Mouse (Mus musculus) limb, embryonic 13.5 days (tissue): Measurements from ENCODE around the gene Fbxl17. TPM values are rescaled to one million over a fixed set of nuclear protein-coding genes. Genes with fewer than 3 reads are reported as not detected.

Experiments
- ATAC-seq: fragments of 200-750 bp; cut with Nextera tagmentation; 2 replicates; pipeline ENCODE4 v1.8.0; 2017; ENCODE audit warnings: low read depth, moderate number of reproducible peaks, moderate TSS enrichment; ENCODE audit not compliant: low FRiP score
- H3K27ac ChIP-seq: fragments of 300-500 bp; sonication (generic); 2 replicates; pipeline ENCODE4 v1.5.1; 2015; ENCODE audit warnings: inconsistent platforms, mild to moderate bottlenecking, moderate library complexity
- H3K27me3 ChIP-seq: fragments of 300-500 bp; sonication (generic); 2 replicates; pipeline ENCODE4 v1.6.1; 2015; ENCODE audit warnings: mild to moderate bottlenecking, inconsistent platforms
- H3K36me3 ChIP-seq: fragments of 300-500 bp; sonication (generic); 2 replicates; pipeline ENCODE4 v1.6.1; 2015; ENCODE audit warnings: inconsistent platforms, mild to moderate bottlenecking, moderate library complexity
- H3K4me1 ChIP-seq: fragments of 300-500 bp; sonication (generic); 2 replicates; pipeline ENCODE4 v1.6.1; 2015; ENCODE audit warnings: inconsistent platforms
- H3K4me2 ChIP-seq: fragments of 300-500 bp; sonication (generic); replicated peaks from 2 replicates; pipeline ENCODE4 v1.6.1; 2015; ENCODE audit warnings: inconsistent platforms, mild to moderate bottlenecking, moderate library complexity
- H3K4me3 ChIP-seq: fragments of 300-500 bp; sonication (generic); 2 replicates; pipeline ENCODE4 v1.5.1; 2015; ENCODE audit warnings: moderate library complexity, mild to moderate bottlenecking, inconsistent platforms
- H3K9ac ChIP-seq: fragments of 300-500 bp; sonication (generic); 2 replicates; pipeline ENCODE4 v1.6.1; 2015; ENCODE audit warnings: mild to moderate bottlenecking, inconsistent platforms
- H3K9me3 ChIP-seq: fragments of 300-500 bp; sonication (generic); 2 replicates; pipeline ENCODE4 v1.6.1; 2016; ENCODE audit warnings: inconsistent platforms
- WGBS: fragments of 180-500 bp; shearing (Covaris S2); methylation state at CpG from one replicate; pipeline ENCODE4 v1.1.7; 2015; 5-methylcytosine and 5-hydroxymethylcytosine counted together
- polyA plus RNA-seq: library from polyadenylated mRNA; unstranded; fragments of >200 nt; fragmentation: Nextera tagmentation; extraction: Ambion mirVana; gene quantifications from 2 replicates; pipeline ENCODE4 v1.2.1, GENCODE M21; 2015

The Fbxl17 gene
- polyA plus RNA-seq, 1 experiment from 2014 or later: 8.1 TPM

- no peak overlapping the region for H3K9ac ChIP-seq
- H3K4me3 ChIP-seq: no peak overlapping the region
- no peaks in the 10 kb centered on the region for H3K9me3 ChIP-seq
- H3K4me2 ChIP-seq: no peak overlapping the region
- no peaks in the 10 kb centered on the region for H3K27me3 ChIP-seq
- H3K27ac ChIP-seq: no peak overlapping the region
- no peak for ATAC-seq
- 67% methylated on average over 15 of the region's 15 CpGs for WGBS
- H3K4me1 ChIP-seq: peaks cover 44% of the 10 kb centered on the region
- H3K36me3 ChIP-seq: no peaks in the 10 kb centered on the region
Observed at GRCm38 (mm10) chr17:63071134-63071923, 428.5 kb downstream of the Fbxl17 start.

GRCm38 (mm10) chr17:63070161-63070761 lies 429.6 kb downstream of the Fbxl17 start:
- Histone ChIP-seq H3K27me3 (no peaks in the 10 kb centered on the region), H3K9me3 (no peaks in the 10 kb centered on the region), H3K4me1 (peaks cover 33% of the 10 kb centered on the region), H3K36me3 (no peaks in the 10 kb centered on the region), H3K9ac (no peak overlapping the region), H3K4me2 (no peak overlapping the region), H3K27ac (no peak overlapping the region), H3K4me3 (no peak overlapping the region)
- 74% methylated on average over 5 of the region's 5 CpGs for whole genome bisulfite sequencing
- ATAC-seq: no peak

GRCm38 (mm10) chr17:63062785-63063184 lies 437.0 kb downstream of the Fbxl17 start:
- H3K9me3 ChIP-seq: no peaks in the 10 kb centered on the region
- WGBS: 62% methylated on average over 5 of the region's 5 CpGs
- H3K27ac ChIP-seq: no peak overlapping the region
- H3K4me2 ChIP-seq: no peak overlapping the region
- ATAC-seq: no peak
- no peak overlapping the region for H3K9ac ChIP-seq
- no peak overlapping the region for H3K4me3 ChIP-seq
- H3K36me3 ChIP-seq: no peaks in the 10 kb centered on the region
- H3K27me3 ChIP-seq: no peaks in the 10 kb centered on the region
- no peaks in the 10 kb centered on the region for H3K4me1 ChIP-seq

- H3K4me2 ChIP-seq: no peak overlapping the region
Observed at GRCm38 (mm10) chr17:63061786-63062185, 438.0 kb downstream of the Fbxl17 start.

GRCm38 (mm10) chr17:63060814-63061213 lies 439.0 kb downstream of the Fbxl17 start:
- no peak overlapping the region for H3K4me2 ChIP-seq
- no peak overlapping the region for H3K27ac ChIP-seq
- no peak overlapping the region for H3K4me3 ChIP-seq
- H3K4me1 ChIP-seq: no peaks in the 10 kb centered on the region
- no peaks in the 10 kb centered on the region for H3K36me3 ChIP-seq
- H3K9ac ChIP-seq: no peak overlapping the region
- WGBS: 70% methylated on average over 3 of the region's 3 CpGs
- no peak for ATAC-seq
- H3K27me3 ChIP-seq: no peaks in the 10 kb centered on the region
- no peaks in the 10 kb centered on the region for H3K9me3 ChIP-seq

More at GRCm38 (mm10) chr17:63061786-63062185, 438.0 kb downstream of the Fbxl17 start:
- Histone ChIP-seq H3K36me3 (no peaks in the 10 kb centered on the region), H3K9ac (no peak overlapping the region), H3K27ac (no peak overlapping the region), H3K9me3 (no peaks in the 10 kb centered on the region), H3K4me1 (no peaks in the 10 kb centered on the region), H3K27me3 (no peaks in the 10 kb centered on the region), H3K4me3 (no peak overlapping the region)
- ATAC-seq: no peak
- WGBS: 88% methylated on average over 3 of the region's 3 CpGs

- Histone ChIP-seq H3K36me3 (no peaks in the 10 kb centered on the region), H3K27ac (no peak overlapping the region), H3K9me3 (no peaks in the 10 kb centered on the region), H3K27me3 (no peaks in the 10 kb centered on the region), H3K9ac (no peak overlapping the region), H3K4me2 (no peak overlapping the region), H3K4me3 (no peak overlapping the region), H3K4me1 (no peaks in the 10 kb centered on the region)
- no peak for ATAC-seq
- WGBS: 79% methylated on average over 15 of the region's 15 CpGs
Observed at GRCm38 (mm10) chr17:63057740-63058388, 442.0 kb downstream of the Fbxl17 start.

- Histone ChIP-seq H3K4me1 (no peaks in the 10 kb centered on the region), H3K4me2 (no peak overlapping the region), H3K36me3 (no peaks in the 10 kb centered on the region; the same call in 1 of the 2 replicates), H3K27ac (no peak overlapping the region), H3K4me3 (no peak overlapping the region), H3K27me3 (no peaks in the 10 kb centered on the region), H3K9me3 (no peaks in the 10 kb centered on the region), H3K9ac (no peak overlapping the region)
- no peak for ATAC-seq
- 89% methylated on average over 3 of the region's 3 CpGs for WGBS
Observed at GRCm38 (mm10) chr17:63056976-63057375, 442.8 kb downstream of the Fbxl17 start.

GRCm38 (mm10) chr17:63053311-63053710 lies 446.5 kb downstream of the Fbxl17 start:
- Histone ChIP-seq H3K9me3 (no peaks in the 10 kb centered on the region), H3K36me3 (no peaks in the 10 kb centered on the region; the same call in 1 of the 2 replicates), H3K27ac (no peak overlapping the region), H3K4me3 (no peak overlapping the region), H3K4me2 (no peak overlapping the region), H3K27me3 (no peaks in the 10 kb centered on the region), H3K4me1 (no peaks in the 10 kb centered on the region), H3K9ac (no peak overlapping the region)
- ATAC-seq: no peak
- 78% methylated on average over 3 of the region's 3 CpGs for WGBS

- ATAC-seq: no peak
- Histone ChIP-seq H3K27ac (no peak overlapping the region), H3K9me3 (0 out of 2 replicates have a peak, but pooled peaks cover under 1% of the 10 kb centered on the region), H3K4me1 (peaks cover 9% of the 10 kb centered on the region; the same call in 1 of the 2 replicates), H3K9ac (no peak overlapping the region), H3K27me3 (no peaks in the 10 kb centered on the region; the same call in 1 of the 2 replicates), H3K4me2 (no peak overlapping the region), H3K4me3 (no peak overlapping the region), H3K36me3 (no peaks in the 10 kb centered on the region)
- WGBS: 61% methylated on average over 3 of the region's 3 CpGs
Observed at GRCm38 (mm10) chr17:63046401-63046800, 453.4 kb downstream of the Fbxl17 start.

- Histone ChIP-seq H3K36me3 (no peaks in the 10 kb centered on the region), H3K4me2 (no peak overlapping the region), H3K4me1 (peaks cover 9% of the 10 kb centered on the region; the same call in 1 of the 2 replicates), H3K9ac (no peak overlapping the region), H3K27ac (no peak overlapping the region), H3K4me3 (no peak overlapping the region), H3K9me3 (peaks cover 11% of the 10 kb centered on the region), H3K27me3 (no peaks in the 10 kb centered on the region; the same call in 1 of the 2 replicates)
- 51% methylated on average over 13 of the region's 13 CpGs for WGBS
- ATAC-seq: no peak
Observed at GRCm38 (mm10) chr17:63045297-63045696, 454.5 kb downstream of the Fbxl17 start.

- H3K36me3 ChIP-seq: no peaks in the 10 kb centered on the region
- H3K27me3 ChIP-seq: no peaks in the 10 kb centered on the region; the same call in 1 of the 2 replicates
- 88% methylated on average over 9 of the region's 9 CpGs for WGBS
- H3K27ac ChIP-seq: no peak overlapping the region
- H3K9ac ChIP-seq: no peak overlapping the region
- peaks cover 13% of the 10 kb centered on the region for H3K4me1 ChIP-seq
- no peak; the same call in 1 of the 2 replicates for ATAC-seq
- H3K9me3 ChIP-seq: peaks cover 19% of the 10 kb centered on the region
- H3K4me3 ChIP-seq: no peak overlapping the region
- no peak overlapping the region for H3K4me2 ChIP-seq
Observed at GRCm38 (mm10) chr17:63043046-63043675, 456.7 kb downstream of the Fbxl17 start.

GRCm38 (mm10) chr17:63037562-63037961 lies 462.3 kb downstream of the Fbxl17 start:
- no peaks in the 10 kb centered on the region for H3K36me3 ChIP-seq
- WGBS: 43% methylated on average over 3 of the region's 3 CpGs
- H3K9ac ChIP-seq: no peak overlapping the region
- H3K4me1 ChIP-seq: peaks cover 45% of the 10 kb centered on the region
- ATAC-seq: peak; percentile 51; the same call in 1 of the 2 replicates
- no peaks in the 10 kb centered on the region for H3K27me3 ChIP-seq
- no peak overlapping the region for H3K27ac ChIP-seq
- H3K4me3 ChIP-seq: no peak overlapping the region
- H3K4me2 ChIP-seq: no peak overlapping the region
- H3K9me3 ChIP-seq: peaks cover 19% of the 10 kb centered on the region
